Mouse (Mus musculus): ENCODE results near the gene Ptpre. TPM values are rescaled to one million over a fixed set of nuclear protein-coding genes. Genes with fewer than 3 reads are reported as not detected.
"Not testable (repeated sequence)": the region's sequence is repeated elsewhere in the genome, so short reads cannot be mapped to it uniquely, and the experiment has no call there.

Ptpre gene
- polyA plus RNA-seq, 1 experiment from 2014 or later = 1.7 TPM

GRCm38 (mm10) chr7:135612801-135613200, 75.5 kb downstream of the Ptpre start:
- Histone ChIP-seq H3K9me3 (replicated peaks; ENCODE audit: control insufficient read depth, low read length) (no peaks in the 10 kb centered on the region), H3K9ac (ENCODE audit: low read depth, low read length) (no peak overlapping the region), H3K4me1 (ENCODE audit: control insufficient read depth, insufficient read depth, low read length) (peaks cover 8% of the 10 kb centered on the region), H3K27me3 (ENCODE audit: control insufficient read depth, insufficient read depth, low read length) (no peaks in the 10 kb centered on the region), H3K36me3 (ENCODE audit: control insufficient read depth, insufficient read depth, low read length) (no peaks in the 10 kb centered on the region), H3K4me3 (ENCODE audit: low read depth, low read length) (no peak overlapping the region), H3K27ac (ENCODE audit: low read depth, low read length) (no peak overlapping the region), H3K4me2 (no peak overlapping the region)
- 71% methylated on average over 7 of the region's 7 CpGs for WGBS (ENCODE audit: insufficient replicate concordance)
- ATAC-seq (replicated peaks; ENCODE audit: insufficient number of reproducible peaks, low FRiP score, low TSS enrichment) = no peak

GRCm38 (mm10) chr7:135613380-135613779, 76.1 kb downstream of the Ptpre start:
- WGBS (ENCODE audit: insufficient replicate concordance) = 76% methylated on average over 3 of the region's 3 CpGs
- H3K4me1 ChIP-seq (ENCODE audit: control insufficient read depth, insufficient read depth, low read length) = peaks cover 8% of the 10 kb centered on the region
- no peak overlapping the region for H3K4me3 ChIP-seq (ENCODE audit: low read depth, low read length)
- no peak overlapping the region for H3K4me2 ChIP-seq
- H3K27ac ChIP-seq (ENCODE audit: low read depth, low read length) = no peak overlapping the region
- H3K36me3 ChIP-seq (ENCODE audit: control insufficient read depth, insufficient read depth, low read length) = no peaks in the 10 kb centered on the region
- no peak overlapping the region for H3K9ac ChIP-seq (ENCODE audit: low read depth, low read length)
- H3K27me3 ChIP-seq (ENCODE audit: control insufficient read depth, insufficient read depth, low read length) = no peaks in the 10 kb centered on the region
- no peak for ATAC-seq (replicated peaks; ENCODE audit: insufficient number of reproducible peaks, low FRiP score, low TSS enrichment)
- no peaks in the 10 kb centered on the region for H3K9me3 ChIP-seq (replicated peaks; ENCODE audit: control insufficient read depth, low read length)

GRCm38 (mm10) chr7:135614892-135615291, 77.6 kb downstream of the Ptpre start:
- Histone ChIP-seq H3K36me3 (ENCODE audit: control insufficient read depth, insufficient read depth, low read length) (no peaks in the 10 kb centered on the region), H3K4me2 (no peak overlapping the region), H3K27ac (ENCODE audit: low read depth, low read length) (no peak overlapping the region), H3K4me1 (ENCODE audit: control insufficient read depth, insufficient read depth, low read length) (peaks cover 1% of the 10 kb centered on the region; the same call in 1 of the 2 replicates), H3K9me3 (replicated peaks; ENCODE audit: control insufficient read depth, low read length) (no peaks in the 10 kb centered on the region), H3K9ac (ENCODE audit: low read depth, low read length) (no peak overlapping the region), H3K27me3 (ENCODE audit: control insufficient read depth, insufficient read depth, low read length) (no peaks in the 10 kb centered on the region), H3K4me3 (ENCODE audit: low read depth, low read length) (no peak overlapping the region)
- WGBS (ENCODE audit: insufficient replicate concordance) = 85% methylated on average over 8 of the region's 8 CpGs
- no peak for ATAC-seq (replicated peaks; ENCODE audit: insufficient number of reproducible peaks, low FRiP score, low TSS enrichment)

- not testable (repeated sequence) for H3K27me3 ChIP-seq (ENCODE audit: control insufficient read depth, insufficient read depth, low read length); H3K4me3 ChIP-seq (ENCODE audit: low read depth, low read length); H3K27ac ChIP-seq (ENCODE audit: low read depth, low read length); ATAC-seq (replicated peaks; ENCODE audit: insufficient number of reproducible peaks, low FRiP score, low TSS enrichment); H3K36me3 ChIP-seq (ENCODE audit: control insufficient read depth, insufficient read depth, low read length); H3K9me3 ChIP-seq (replicated peaks; ENCODE audit: control insufficient read depth, low read length); H3K4me1 ChIP-seq (ENCODE audit: control insufficient read depth, insufficient read depth, low read length); H3K4me2 ChIP-seq; H3K9ac ChIP-seq (ENCODE audit: low read depth, low read length)
These were observed 79.2 kb downstream of the Ptpre start for GRCm38 (mm10) chr7:135616479-135616878.

- no peak overlapping the region for H3K27ac ChIP-seq (ENCODE audit: low read depth, low read length)
- no peaks in the 10 kb centered on the region for H3K4me1 ChIP-seq (ENCODE audit: control insufficient read depth, insufficient read depth, low read length)
- no peak overlapping the region for H3K4me3 ChIP-seq (ENCODE audit: low read depth, low read length)
- no peaks in the 10 kb centered on the region for H3K27me3 ChIP-seq (ENCODE audit: control insufficient read depth, insufficient read depth, low read length)
- H3K36me3 ChIP-seq (ENCODE audit: control insufficient read depth, insufficient read depth, low read length) = no peaks in the 10 kb centered on the region
- no peaks in the 10 kb centered on the region for H3K9me3 ChIP-seq (replicated peaks; ENCODE audit: control insufficient read depth, low read length)
- no peak for ATAC-seq (replicated peaks; ENCODE audit: insufficient number of reproducible peaks, low FRiP score, low TSS enrichment)
- no peak overlapping the region for H3K9ac ChIP-seq (ENCODE audit: low read depth, low read length)
- H3K4me2 ChIP-seq = no peak overlapping the region
- WGBS (ENCODE audit: insufficient replicate concordance) = 77% methylated on average over 11 of the region's 11 CpGs
These were observed 80.5 kb downstream of the Ptpre start for GRCm38 (mm10) chr7:135617776-135618175.

GRCm38 (mm10) chr7:135621649-135622048, 84.4 kb downstream of the Ptpre start:
- no peaks in the 10 kb centered on the region for H3K27me3 ChIP-seq (ENCODE audit: control insufficient read depth, insufficient read depth, low read length)
- no peak overlapping the region for H3K27ac ChIP-seq (ENCODE audit: low read depth, low read length)
- H3K9me3 ChIP-seq (replicated peaks; ENCODE audit: control insufficient read depth, low read length) = no peaks in the 10 kb centered on the region; the same call in 1 of the 2 replicates
- H3K9ac ChIP-seq (ENCODE audit: low read depth, low read length) = no peak overlapping the region
- no peaks in the 10 kb centered on the region for H3K36me3 ChIP-seq (ENCODE audit: control insufficient read depth, insufficient read depth, low read length)
- ATAC-seq (replicated peaks; ENCODE audit: insufficient number of reproducible peaks, low FRiP score, low TSS enrichment) = no peak
- H3K4me1 ChIP-seq (ENCODE audit: control insufficient read depth, insufficient read depth, low read length) = no peaks in the 10 kb centered on the region
- H3K4me2 ChIP-seq = no peak overlapping the region
- H3K4me3 ChIP-seq (ENCODE audit: low read depth, low read length) = no peak overlapping the region
- WGBS (ENCODE audit: insufficient replicate concordance) = 58% methylated on average over 6 of the region's 6 CpGs

- Histone ChIP-seq H3K4me3 (ENCODE audit: low read depth, low read length) (no peak overlapping the region), H3K27me3 (ENCODE audit: control insufficient read depth, insufficient read depth, low read length) (no peaks in the 10 kb centered on the region), H3K9me3 (replicated peaks; ENCODE audit: control insufficient read depth, low read length) (no peaks in the 10 kb centered on the region; the same call in 1 of the 2 replicates), H3K4me2 (no peak overlapping the region), H3K9ac (ENCODE audit: low read depth, low read length) (no peak overlapping the region), H3K27ac (ENCODE audit: low read depth, low read length) (no peak overlapping the region), H3K4me1 (ENCODE audit: control insufficient read depth, insufficient read depth, low read length) (no peaks in the 10 kb centered on the region), H3K36me3 (ENCODE audit: control insufficient read depth, insufficient read depth, low read length) (no peaks in the 10 kb centered on the region)
- no peak for ATAC-seq (replicated peaks; ENCODE audit: insufficient number of reproducible peaks, low FRiP score, low TSS enrichment)
These were observed 85.0 kb downstream of the Ptpre start for GRCm38 (mm10) chr7:135622241-135622640.

- Histone ChIP-seq H3K27ac (ENCODE audit: low read depth, low read length) (no peak overlapping the region), H3K4me2 (no peak overlapping the region), H3K4me3 (ENCODE audit: low read depth, low read length) (no peak overlapping the region), H3K9ac (ENCODE audit: low read depth, low read length) (no peak overlapping the region), H3K4me1 (ENCODE audit: control insufficient read depth, insufficient read depth, low read length) (no peaks in the 10 kb centered on the region; the same call in 1 of the 2 replicates), H3K9me3 (replicated peaks; ENCODE audit: control insufficient read depth, low read length) (no peaks in the 10 kb centered on the region; the same call in 1 of the 2 replicates), H3K27me3 (ENCODE audit: control insufficient read depth, insufficient read depth, low read length) (no peaks in the 10 kb centered on the region), H3K36me3 (ENCODE audit: control insufficient read depth, insufficient read depth, low read length) (no peaks in the 10 kb centered on the region)
- WGBS (ENCODE audit: insufficient replicate concordance) = 63% methylated on average over 3 of the region's 3 CpGs
- ATAC-seq (replicated peaks; ENCODE audit: insufficient number of reproducible peaks, low FRiP score, low TSS enrichment) = no peak
These were observed 87.6 kb downstream of the Ptpre start for GRCm38 (mm10) chr7:135624854-135625253.

- no peak overlapping the region for H3K27ac ChIP-seq (ENCODE audit: low read depth, low read length)
- no peak for ATAC-seq (replicated peaks; ENCODE audit: insufficient number of reproducible peaks, low FRiP score, low TSS enrichment)
- no peaks in the 10 kb centered on the region for H3K36me3 ChIP-seq (ENCODE audit: control insufficient read depth, insufficient read depth, low read length)
- no peaks in the 10 kb centered on the region; the same call in 1 of the 2 replicates for H3K4me1 ChIP-seq (ENCODE audit: control insufficient read depth, insufficient read depth, low read length)
- H3K4me2 ChIP-seq = no peak overlapping the region
- H3K27me3 ChIP-seq (ENCODE audit: control insufficient read depth, insufficient read depth, low read length) = no peaks in the 10 kb centered on the region
- WGBS (ENCODE audit: insufficient replicate concordance) = 75% methylated on average over 7 of the region's 7 CpGs
- H3K4me3 ChIP-seq (ENCODE audit: low read depth, low read length) = no peak overlapping the region
- H3K9me3 ChIP-seq (replicated peaks; ENCODE audit: control insufficient read depth, low read length) = no peaks in the 10 kb centered on the region; the same call in 1 of the 2 replicates
- H3K9ac ChIP-seq (ENCODE audit: low read depth, low read length) = no peak overlapping the region
These were observed 91.1 kb downstream of the Ptpre start for GRCm38 (mm10) chr7:135628363-135628762.
